Mouse (Mus musculus): Measurements from ENCODE around the gene Olfr141.

GRCm38 (mm10) chr2:86761050-86761449 lies 48.8 kb downstream of the Olfr141 start:
- TF ChIP-seq MXI1 (IDR thresholded peaks at IDR 0.05; ENCODE audit: low read depth, low read length) (no peak), JUN (IDR thresholded peaks at IDR 0.05; ENCODE audit: insufficient read depth, low read depth, low read length) (no peak), MYC (IDR thresholded peaks at IDR 0.05; ENCODE audit: low read depth, low read length) (no peak), POLR2AphosphoS2 (IDR thresholded peaks at IDR 0.05; ENCODE audit: low read depth, low read length) (no peak), NRF1 (IDR thresholded peaks at IDR 0.05; ENCODE audit: low read depth, low read length) (no peak), MAX (IDR thresholded peaks at IDR 0.05; ENCODE audit: low read length) (no peak), CHD2 (IDR thresholded peaks at IDR 0.05; ENCODE audit: low read length) (no peak), POLR2A (IDR thresholded peaks at IDR 0.05; ENCODE audit: low read depth, low read length) (no peak), EP300 (IDR thresholded peaks at IDR 0.05; ENCODE audit: low read length) (no peak), CHD1 (IDR thresholded peaks at IDR 0.05; ENCODE audit: low read depth, low read length) (no peak), CTCF (conservative IDR thresholded peaks at IDR 0.05 in 1 of 2, IDR thresholded peaks at IDR 0.05 in 1 of 2; ENCODE audit: low read depth in 2 of 2, low read length in 2 of 2) (no peak), TCF12 (IDR thresholded peaks at IDR 0.05; ENCODE audit: low read depth, low read length) (no peak), ZKSCAN1 (IDR thresholded peaks at IDR 0.05; ENCODE audit: borderline replicate concordance, low read depth, low read length) (no peak), GABPA (IDR thresholded peaks at IDR 0.05; ENCODE audit: insufficient replicate concordance, low read depth, low read length) (no peak)

All from CH12.LX (cell line).